Mouse (Mus musculus): ENCODE results near the gene Xirp1.

- TF ChIP-seq CTCF (IDR thresholded peaks at IDR 0.05; ENCODE audit: low read depth, low read length): no peak
- no peak for TF ChIP-seq POLR2A (IDR thresholded peaks at IDR 0.05; ENCODE audit: borderline replicate concordance, low read depth, low read length)
Observed at GRCm38 (mm10) chr9:120010781-120011511, 12.5 kb downstream of the Xirp1 start.

Measured in bone marrow macrophage, adult 2 months (primary cell).